Mouse (Mus musculus): ENCODE data around the gene Tspan18.

GRCm38 (mm10) chr2:93319598-93319997 is 14.7 kb downstream of the Tspan18 start:
- TF ChIP-seq CTCF (conservative IDR thresholded peaks at IDR 0.05; ENCODE audit: low read length): no peak
- no peak for TF ChIP-seq POU5F1 (IDR thresholded peaks at IDR 0.05; ENCODE audit: borderline replicate concordance, low read length)
